Mouse (Mus musculus): Measurements from ENCODE around the gene Dph2.

DNA sequence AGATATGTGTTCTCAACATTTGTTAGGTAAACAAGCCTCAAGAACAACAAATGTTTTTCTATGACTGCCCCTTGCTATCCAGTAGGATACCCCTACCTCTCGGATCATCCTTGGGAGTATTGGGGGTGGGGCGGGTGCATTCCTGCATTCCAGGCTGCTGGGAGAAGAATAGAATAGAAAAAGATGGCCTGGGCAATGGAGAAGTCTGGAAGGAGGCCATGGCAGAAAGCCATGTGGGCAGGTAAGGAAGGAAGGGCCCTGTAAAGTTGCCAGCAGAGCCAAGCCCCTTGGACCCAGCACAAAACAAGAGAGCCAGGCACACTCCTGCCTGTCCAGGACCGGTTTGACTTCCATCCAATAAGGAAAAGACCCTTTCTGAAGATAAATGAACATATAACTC lies 21.6 kb upstream of the Dph2 start:
- TF ChIP-seq CTCF (IDR thresholded peaks at IDR 0.05; ENCODE audit: low read depth, low read length) (no peak), POLR2A (IDR thresholded peaks at IDR 0.05; ENCODE audit: extremely low read depth, insufficient read depth, low read length) (no peak)
